Mouse (Mus musculus): ENCODE measurements around the gene Fitm2.

GRCm38 (mm10) chr2:163418841-163419345 is 53.5 kb downstream of the Fitm2 start:
- TF ChIP-seq USF1 (IDR thresholded peaks at IDR 0.05; ENCODE audit: low read depth) (no peak), MAX (IDR thresholded peaks at IDR 0.05; ENCODE audit: low read depth) (no peak)

Measured in myocyte (in vitro differentiated cells).